Mouse (Mus musculus): ENCODE data around the gene Itpripl1.
"Not testable (repeated sequence)": the region's sequence is repeated elsewhere in the genome, so short reads cannot be mapped to it uniquely, and the experiment has no call there.

The Itpripl1 gene

GRCm38 (mm10) chr2:127090151-127090550 is 53.1 kb downstream of the Itpripl1 start:
- DNase-seq = not testable (repeated sequence)
